Mouse (Mus musculus) retina, postnatal 7 days (tissue): ENCODE results near the gene Fam196a.

Experiments
- DNase-seq: peaks from one replicate; pipeline ENCODE4 v3.0.0-alpha.2; 2012; ENCODE audit warnings: low read depth, low spot score

Fam196a gene

DNA sequence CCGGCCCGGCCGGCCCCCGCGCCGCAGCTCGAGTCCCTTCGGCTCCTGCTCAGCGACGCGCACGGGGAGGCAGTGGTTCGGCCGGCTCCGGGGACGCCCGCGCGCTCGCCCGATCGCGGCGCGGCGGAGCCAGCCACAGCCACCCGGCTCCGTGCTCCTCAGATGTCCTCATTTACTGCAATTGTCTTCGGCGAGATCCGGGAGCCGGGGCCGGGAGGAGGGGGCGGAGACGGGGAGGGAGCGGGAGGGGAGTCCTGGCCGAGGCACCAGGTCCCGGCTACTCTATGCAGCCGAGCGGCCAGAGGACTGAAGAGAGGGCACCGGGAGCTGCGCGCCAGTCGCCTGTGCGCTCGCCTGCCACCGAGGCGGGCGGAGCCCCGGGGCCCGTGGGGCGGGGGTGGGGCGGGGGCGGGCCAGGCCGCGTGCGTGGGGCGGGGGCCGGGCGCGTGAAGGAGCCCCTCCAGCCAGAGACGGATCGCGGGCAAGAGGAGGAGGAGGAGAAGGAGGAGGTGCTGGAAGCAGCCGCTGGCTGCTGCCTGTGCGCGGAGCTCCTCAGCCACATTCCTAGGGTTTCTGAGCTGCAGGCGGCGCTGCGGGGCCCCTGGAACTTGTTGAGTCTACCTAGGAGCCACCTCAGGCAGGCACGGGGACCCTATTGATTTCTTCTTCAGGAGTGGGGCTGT, at the start of gene Fam196a:
Gene Fam196a, minus strand, starts transcription at position 504 of the 683 bp plus-strand sequence.
- peak; percentile 20 for DNase-seq

DNA sequence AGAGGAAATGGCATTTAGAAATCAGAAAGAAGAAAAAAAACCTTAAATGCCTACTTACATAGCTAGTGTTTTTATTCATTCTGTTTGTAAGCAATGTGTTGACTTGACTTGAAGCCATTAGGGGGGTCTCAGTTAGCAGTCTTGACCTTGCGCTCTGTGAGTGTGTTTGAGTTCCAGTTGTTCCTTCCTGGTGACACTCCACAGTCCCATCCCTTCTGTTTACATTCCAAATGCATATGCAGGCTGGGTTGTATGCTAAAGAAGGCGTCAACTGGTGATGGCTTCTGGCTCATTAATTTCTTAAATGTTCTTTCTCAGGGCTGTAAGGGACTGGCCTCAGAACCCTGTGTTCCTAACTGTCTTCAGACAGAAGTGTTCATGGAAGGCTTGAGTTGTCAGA, 23.4 kb upstream of the Fam196a start:
- no peak for DNase-seq

DNA sequence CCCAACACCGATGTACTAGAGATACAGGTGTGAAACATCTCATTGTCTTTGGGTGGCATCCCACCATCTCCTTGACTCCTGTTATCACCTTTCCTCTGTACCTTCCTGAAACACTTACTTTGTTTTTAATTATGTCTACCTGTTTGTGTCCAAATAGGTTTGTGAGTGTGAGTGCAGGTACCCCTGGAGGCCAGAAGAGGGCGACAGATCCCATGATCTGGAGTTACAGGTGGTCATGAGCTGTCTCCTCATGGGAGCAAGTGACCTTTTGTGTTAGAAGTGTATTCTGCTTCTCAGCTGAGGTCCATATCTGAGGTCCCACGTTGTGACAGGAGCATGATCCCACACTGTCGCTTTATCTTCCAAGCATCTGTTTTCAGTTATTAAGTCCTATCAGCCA, 22.6 kb upstream of the Fam196a start:
- DNase-seq = no peak

DNA sequence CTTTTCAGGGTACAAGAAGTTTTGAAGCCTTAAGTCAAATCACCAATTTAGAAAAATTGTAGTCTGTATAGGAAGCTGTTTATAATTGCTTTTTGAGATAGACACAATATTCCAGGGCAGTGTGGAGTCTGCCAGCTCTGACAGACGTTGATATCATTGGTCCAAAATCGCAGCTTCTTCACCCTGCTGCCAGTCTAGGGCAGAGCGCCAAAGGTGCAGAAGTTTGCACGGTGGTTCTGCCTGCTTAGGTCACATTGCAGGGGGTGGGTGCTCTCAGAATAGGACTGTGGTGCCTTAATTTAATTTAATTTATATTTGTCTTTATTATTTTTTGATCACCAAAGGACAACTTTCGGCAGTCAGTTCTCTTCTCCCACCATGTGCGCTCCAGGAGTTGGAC, 20.9 kb upstream of the Fam196a start:
- DNase-seq = no peak

DNA sequence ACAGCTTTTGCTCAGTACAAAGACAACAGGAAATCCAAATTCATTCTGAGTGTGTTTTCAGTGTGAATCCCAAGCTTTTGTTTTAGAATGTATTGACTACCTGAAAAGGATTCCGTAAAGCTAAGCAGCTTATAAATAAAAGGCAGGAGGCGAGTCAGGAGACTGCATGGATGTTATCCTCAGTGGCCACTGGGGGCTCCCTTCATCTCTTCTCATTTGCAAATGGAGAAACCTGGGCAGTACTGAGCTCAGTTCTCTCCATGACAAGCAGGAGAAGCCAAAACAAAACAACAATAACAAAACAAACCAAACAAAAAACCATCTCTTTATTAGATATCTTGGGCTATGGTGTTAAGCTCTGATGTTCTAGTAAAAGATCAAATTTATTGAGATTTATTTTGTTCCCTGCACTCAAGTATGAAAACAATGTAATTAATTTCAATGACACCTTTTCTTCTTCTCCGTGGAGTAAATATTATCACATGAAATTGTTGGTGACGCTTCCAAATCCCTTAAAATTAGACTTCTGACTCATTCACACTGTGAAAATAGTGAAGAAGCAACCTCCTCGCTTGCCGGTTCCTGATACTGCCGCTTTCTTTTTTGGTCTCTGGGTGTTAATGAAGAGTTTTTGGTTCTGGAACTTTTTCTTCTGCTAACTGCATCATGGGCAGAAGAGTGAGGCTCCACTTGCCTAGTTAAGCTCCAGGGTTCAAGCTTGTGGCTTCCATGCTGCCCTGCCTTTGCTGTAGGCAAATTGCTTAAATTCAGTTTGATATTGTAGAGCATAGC, 7.9 kb upstream of the Fam196a start:
- DNase-seq = no peak

DNA sequence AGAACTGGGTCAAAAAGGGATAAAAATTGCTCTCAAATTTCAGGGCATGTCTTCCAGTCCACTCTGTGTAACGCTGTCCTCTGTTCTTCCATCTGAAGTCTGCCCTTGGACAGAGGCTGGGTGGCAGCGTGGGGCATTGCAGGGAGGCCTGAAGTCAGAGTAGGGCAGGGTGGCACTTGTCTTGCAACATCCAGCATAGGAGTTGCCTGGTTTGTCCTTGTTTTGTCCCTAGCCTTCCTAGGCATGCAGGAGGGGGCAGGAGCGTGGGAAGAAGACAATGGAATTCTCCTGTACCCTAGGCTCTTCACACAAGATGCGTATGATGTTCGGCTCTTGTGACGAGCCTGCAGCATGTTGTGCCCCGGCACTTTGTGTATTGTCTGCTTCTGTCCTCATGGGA, 5.5 kb upstream of the Fam196a start:
- no peak for DNase-seq

GRCm38 (mm10) chr7:134943063-134943462, 4.8 kb upstream of the Fam196a start:
- DNase-seq = no peak

DNA sequence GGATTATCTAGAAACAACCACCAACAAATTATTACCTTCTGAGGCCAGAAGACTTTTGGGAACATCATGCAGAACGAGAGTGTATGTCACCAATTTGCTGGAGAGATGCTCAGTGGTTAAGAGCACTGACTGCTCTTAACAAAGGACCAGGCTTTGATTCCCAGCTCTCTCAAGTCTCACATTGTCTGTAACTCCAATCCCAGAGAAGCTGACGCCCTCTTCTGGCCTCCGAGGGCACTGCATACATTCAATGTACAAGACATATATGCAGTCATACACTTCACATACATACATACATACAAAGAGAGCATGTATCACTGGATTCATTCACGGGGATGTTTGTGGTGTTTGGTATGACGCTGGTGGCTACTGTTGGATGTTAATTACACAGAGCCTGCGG, 3.7 kb upstream of the Fam196a start:
- no peak for DNase-seq

DNA sequence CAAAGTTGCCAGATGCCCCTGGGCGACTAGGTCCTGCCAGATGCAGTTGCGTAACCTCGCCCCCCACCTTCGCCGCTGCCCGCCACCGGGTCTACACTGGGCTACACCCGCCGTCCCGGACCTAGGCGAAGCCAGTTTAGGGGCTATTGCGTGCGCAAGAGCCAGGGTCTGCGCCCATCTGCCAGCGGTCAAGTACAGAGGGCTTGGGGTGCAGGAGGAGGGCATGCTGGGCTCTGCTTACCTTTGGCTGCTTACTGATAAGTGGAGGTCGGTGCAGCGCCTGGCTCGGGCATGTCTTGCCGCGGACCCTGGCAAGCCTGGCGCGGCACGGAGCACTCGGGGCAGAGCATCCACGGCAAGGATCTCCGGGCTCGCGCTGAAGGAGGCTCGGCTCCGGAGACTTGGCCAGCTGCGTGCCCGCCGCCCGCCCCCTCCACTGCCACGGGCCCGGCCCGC, 731 bp downstream of the Fam196a start:
- no peak for DNase-seq

- no peak for DNase-seq
Measured at GRCm38 (mm10) chr7:134931886-134932285, 6.3 kb downstream of the Fam196a start.

- DNase-seq = no peak
Measured at GRCm38 (mm10) chr7:134901992-134902391, 36.2 kb downstream of the Fam196a start.

DNA sequence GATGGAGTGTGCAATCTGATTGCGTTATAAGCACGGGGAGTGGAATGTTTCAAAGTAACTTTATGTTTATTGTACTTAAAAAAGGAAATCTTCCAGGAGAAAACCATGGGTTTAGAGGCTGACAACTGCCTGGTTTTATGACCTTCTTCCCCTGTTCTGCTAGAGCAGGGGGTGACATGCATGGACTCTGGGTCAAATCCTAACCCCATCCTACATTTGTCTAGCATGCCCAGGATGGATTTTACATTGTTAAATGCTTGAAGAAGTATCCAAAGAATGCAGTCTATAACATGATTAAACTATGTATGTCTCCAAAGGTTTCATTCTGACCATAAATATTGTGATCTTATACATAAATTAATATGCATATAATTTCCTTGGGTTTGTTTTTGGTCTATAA, 38.8 kb downstream of the Fam196a start:
- DNase-seq = no peak

DNA sequence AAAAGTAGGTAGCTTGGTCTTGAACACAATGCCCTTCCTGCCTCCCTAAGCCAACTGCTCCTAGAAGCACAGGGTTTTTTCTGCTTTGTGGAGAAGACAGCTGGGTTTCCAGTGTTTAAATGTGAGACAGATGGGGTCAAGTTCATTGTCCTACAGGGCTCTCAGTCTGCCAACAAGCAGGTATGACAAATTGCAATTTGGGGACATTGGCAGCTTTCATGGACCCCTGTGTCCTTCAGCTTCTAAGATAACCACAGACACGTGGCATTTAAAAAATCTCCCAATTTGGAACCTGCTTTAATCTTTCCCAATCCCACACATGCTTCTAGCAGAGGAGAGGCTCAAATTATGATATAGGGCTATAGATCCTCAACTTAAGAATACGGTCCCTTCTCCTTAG, 43.6 kb downstream of the Fam196a start:
- no peak for DNase-seq

DNA sequence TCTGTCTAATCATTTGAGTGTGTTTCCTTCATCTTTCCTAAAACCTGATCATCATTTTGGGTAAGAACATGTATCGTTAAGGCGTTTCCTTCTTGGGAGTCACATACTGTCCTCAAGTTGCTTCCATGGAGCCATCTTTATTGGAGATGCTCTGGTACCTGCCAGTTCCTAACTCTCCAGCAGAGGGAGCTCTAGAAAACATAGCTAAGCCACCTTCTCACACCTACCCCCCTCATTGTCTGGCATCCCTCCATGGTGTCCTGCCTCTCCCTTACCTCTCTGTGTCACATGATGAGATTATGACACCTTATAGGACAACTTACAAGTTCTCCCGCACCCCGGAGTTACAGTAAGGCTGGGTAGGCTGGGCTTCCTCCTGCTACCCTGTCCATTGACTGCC, 45.3 kb downstream of the Fam196a start:
- no peak for DNase-seq

- DNase-seq = no peak
Measured at GRCm38 (mm10) chr7:134892449-134892871, 45.8 kb downstream of the Fam196a start.

GRCm38 (mm10) chr7:134883516-134883915, 54.7 kb downstream of the Fam196a start:
- DNase-seq = no peak

GRCm38 (mm10) chr7:134880431-134880830, 57.8 kb downstream of the Fam196a start:
- DNase-seq = no peak

DNA sequence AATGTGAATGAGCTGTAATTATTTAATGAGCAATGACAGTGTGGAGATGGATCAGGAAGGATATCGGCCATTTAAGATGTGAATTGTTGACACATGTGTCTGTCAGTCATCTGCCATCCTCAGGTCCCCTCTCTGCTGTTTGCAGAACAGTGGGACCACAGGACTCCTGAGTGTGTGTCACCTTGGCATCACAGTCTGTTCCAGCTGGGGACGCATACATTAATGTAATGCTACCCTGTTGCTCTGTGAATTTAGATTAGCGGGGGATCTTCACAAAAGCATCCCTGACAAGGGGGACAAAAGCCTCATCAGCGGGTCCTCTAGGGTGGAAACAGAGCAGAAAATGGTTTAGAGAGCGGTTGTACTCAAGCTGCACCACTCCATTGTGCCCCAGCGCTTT, 59.2 kb downstream of the Fam196a start:
- DNase-seq = no peak

GRCm38 (mm10) chr7:134872981-134873380, 65.2 kb downstream of the Fam196a start:
- DNase-seq = no peak

GRCm38 (mm10) chr7:134872511-134872910, 65.7 kb downstream of the Fam196a start:
- no peak for DNase-seq

- DNase-seq = no peak
Measured at GRCm38 (mm10) chr7:134864175-134864574, 74.1 kb downstream of the Fam196a start.

GRCm38 (mm10) chr7:134862000-134862399, 76.2 kb downstream of the Fam196a start:
- no peak for DNase-seq

GRCm38 (mm10) chr7:134842751-134843150, 95.5 kb downstream of the Fam196a start:
- no peak for DNase-seq
